Mouse (Mus musculus) megakaryocyte progenitor cell, adult 5-6 weeks (primary cell): ENCODE measurements at regions not wholly inside any gene's neighbourhood (a gene's known extent, or its start where the extent isn't known, plus 50 kb on each side); places are given as distances from the start of the nearest gene placed in this dataset.

Experiments
- ATAC-seq: replicated peaks from 2 replicates; pipeline ENCODE4 v1.8.0; 2016; ENCODE audit warnings: mild to moderate bottlenecking, moderate TSS enrichment, inconsistent platforms; ENCODE audit not compliant: poor library complexity

GRCm38 (mm10) chr13:28662316-28662752 is 291.2 kb downstream of the Sox4 start:
- ATAC-seq: no peak; the same call in 1 of the 2 replicates

- peak; percentile 56 for ATAC-seq
Measured at GRCm38 (mm10) chr13:28660151-28660550, 293.4 kb downstream of the Sox4 start.

GRCm38 (mm10) chr13:28658652-28659051 is 294.9 kb downstream of the Sox4 start:
- no peak for ATAC-seq

- no peak for ATAC-seq
Measured at GRCm38 (mm10) chr13:28654883-28655282, 298.6 kb downstream of the Sox4 start.

- ATAC-seq: no peak
Measured at GRCm38 (mm10) chr13:28653362-28653761, 300.2 kb downstream of the Sox4 start.

DNA sequence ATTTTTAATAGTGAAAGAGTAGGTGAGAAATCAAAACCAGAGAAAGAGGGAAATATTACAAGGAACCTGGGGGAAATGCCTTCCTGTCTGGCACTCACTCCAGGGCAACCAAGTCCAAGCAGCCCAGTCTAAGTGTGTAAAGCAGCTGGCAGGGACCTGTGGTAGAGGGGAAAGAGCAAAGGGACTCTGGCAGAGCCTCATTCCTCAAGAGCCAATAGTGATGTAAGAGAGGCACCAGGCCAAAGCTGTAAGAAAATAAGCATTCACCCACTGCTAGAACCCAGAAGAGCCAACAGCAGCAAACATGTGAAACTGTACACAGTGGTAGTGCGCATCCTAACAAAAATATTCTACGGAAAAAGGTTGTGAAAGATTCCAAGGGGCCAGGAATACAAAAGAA is 301.7 kb downstream of the Sox4 start:
- no peak for ATAC-seq

DNA sequence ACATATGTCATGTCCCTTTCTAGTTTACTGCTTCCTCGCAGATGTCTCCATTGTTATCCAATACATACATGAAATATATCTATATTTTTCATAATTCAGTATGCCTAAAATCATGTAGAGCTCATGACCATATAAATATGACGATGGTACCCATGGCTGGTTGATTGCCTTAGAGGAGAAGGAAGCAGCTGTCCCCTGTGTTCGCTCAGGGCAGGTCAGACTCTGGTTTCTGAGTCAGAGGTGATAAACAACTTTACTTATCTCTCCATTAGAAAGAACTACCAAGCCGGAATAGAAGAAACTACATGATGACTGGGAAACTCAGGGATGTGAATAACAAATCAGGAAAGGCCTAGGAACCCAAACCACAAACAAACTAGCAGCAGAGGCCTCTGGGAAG is 307.6 kb downstream of the Sox4 start:
- ATAC-seq: no peak

GRCm38 (mm10) chr13:28644846-28645574 is 308.5 kb downstream of the Sox4 start:
- no peak for ATAC-seq

DNA sequence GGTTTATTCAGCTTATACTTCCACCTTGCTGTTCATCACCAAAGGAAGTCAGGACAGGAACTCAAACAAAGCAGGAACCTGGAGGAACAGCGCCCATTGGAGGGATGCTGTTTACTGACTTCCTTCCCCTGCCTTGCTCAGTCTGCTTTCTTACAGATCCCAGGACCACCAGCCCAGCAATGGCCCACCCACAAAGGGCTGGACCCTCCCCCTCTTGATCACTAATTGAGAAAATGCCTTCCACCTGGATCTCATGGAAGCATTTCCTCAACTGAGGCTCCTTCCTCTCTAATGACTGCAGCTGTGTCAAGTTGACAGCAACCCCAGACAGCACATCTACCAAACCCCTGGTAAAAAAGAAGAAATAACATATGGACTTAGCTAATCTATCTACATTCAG is 312.7 kb downstream of the Sox4 start:
- no peak for ATAC-seq

DNA sequence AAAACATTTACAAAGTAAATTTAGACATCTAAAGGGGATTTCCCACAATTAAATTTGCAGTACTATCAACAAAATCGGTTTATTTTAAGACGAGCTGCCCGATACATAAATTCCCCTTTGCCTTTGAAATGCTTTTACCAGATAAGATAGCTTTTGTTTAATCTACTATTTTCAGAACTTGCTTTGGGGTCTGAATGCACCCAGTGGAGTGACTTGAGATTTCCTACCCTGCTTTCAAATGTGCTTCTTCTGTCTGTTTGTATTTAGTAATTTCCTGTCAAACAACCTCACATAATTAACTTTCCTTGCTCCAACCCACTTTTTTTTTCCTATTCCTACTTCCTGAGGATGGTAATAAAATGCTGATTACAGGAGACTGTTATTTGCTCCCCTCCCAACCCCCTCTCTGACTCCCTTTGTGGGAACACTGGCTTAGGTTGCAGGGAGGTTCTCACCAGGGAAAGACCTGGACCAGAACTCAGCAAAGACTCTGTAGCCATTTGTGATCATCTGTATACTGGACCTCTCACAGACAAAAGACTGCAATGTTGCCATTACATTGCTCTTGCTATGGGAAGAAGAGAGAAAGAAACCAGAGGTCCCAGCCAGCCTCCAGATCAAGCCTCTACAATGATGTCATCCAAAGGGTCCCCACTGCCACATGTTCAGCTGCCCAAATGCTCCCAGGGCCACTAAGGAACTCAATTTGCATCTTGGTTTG is 318.1 kb downstream of the Sox4 start:
- peak; percentile 44 for ATAC-seq

DNA sequence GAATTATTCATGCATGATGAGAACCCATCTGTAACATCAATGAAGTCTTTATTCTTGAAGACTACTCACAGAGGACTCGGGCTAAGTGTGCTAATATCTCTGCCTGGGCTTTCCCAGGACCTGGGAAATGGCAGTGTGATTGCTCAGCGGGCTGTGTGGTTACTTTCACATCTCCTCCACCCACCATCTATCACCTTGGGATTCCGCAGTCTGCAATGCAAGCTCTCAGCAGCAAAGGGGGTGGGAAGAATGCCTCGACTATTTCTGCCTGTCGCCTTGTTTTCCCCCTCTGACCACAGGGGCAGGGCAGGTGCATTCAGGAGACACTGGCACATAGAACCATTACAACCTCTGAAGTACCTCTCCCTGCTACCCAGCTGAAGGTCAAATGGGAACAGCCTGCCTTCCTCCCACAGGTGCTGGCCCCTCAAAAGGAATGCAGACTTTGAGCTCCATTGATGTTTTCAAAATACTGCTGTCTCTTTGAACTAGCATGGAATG is 319.9 kb downstream of the Sox4 start:
- ATAC-seq: no peak

- ATAC-seq: no peak
Measured at GRCm38 (mm10) chr13:28629431-28630331, 323.8 kb downstream of the Sox4 start.

DNA sequence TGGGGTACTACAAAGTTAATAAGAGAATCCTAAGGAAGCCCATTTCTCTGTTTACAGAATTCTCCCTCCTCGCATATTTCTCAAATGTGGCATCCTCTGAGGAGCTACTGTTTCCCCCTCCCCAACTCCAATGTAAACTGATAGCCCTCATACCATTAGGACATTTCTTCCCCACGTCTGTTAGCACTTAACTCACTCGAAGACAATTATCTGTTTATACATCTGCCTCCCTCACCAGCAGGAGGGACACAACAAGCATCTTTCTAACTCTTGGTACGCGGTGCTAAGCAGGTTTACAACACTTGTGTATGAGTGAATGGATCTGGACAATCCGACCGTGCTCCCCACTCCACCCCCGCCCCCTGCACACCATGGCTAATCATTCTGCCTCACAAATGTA is 324.8 kb downstream of the Sox4 start:
- ATAC-seq: no peak

- ATAC-seq: no peak
Measured at GRCm38 (mm10) chr13:28618961-28619360, 334.6 kb downstream of the Sox4 start.

- ATAC-seq: peak; percentile 81
Measured at GRCm38 (mm10) chr13:28617503-28617902, 336.0 kb downstream of the Sox4 start.

DNA sequence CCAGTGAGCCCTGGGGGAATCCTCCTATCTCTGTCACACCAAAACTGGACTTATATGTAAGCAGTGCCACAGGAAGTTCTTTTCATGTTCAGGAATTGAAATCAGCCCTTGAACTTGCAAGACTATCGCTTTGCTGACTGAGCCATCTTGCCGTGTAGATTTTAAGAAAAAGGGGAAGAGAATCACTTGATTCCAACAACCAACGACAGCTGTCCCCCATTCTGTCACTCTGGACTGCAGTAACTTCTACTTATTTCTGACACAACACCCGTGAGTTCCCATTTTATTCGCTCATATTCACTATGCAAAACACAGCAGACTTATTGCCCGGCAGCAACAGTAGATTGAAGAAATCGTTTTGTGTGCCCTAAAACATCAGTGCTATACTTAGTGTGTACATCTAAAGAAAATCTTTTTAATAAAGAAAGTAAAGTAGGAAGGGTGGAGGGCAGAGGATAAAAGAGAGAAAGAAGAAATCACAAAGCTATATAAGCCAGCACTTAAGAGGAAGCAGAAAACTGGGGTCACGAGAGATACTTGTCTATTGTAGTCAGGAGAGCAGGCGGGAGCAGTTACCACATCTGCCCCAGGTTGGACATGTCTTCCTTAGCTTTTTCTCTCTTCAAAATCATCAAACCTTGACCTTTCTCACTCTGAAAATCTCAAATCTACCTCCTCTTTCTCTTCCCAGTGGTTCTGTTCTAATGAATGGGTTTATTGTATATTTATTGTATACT is 336.7 kb downstream of the Sox4 start:
- ATAC-seq: peak; percentile 82

GRCm38 (mm10) chr13:28607551-28608114 is 345.9 kb downstream of the Sox4 start:
- no peak for ATAC-seq

GRCm38 (mm10) chr13:28606651-28607050 is 346.9 kb downstream of the Sox4 start:
- ATAC-seq: peak; percentile 77

DNA sequence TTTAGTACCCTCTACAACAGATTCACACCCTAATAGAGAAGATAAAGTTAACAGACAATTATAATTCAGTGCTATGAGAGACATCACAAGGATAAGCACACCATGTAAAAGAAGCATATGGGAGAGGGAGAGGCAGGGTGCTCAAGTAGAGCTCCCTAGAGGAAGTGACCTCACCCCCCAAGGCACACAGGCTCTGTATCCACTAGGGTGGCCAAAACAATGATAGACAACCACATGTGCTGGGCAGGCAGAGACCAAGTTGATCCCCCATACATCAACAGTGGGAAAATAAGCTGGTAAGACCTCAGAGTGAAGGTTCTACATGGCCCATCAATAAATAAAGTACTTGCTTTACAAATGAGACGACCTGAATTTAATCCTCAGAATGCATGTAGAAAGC is 347.7 kb downstream of the Sox4 start:
- ATAC-seq: no peak

- no peak for ATAC-seq
Measured at GRCm38 (mm10) chr13:28604016-28604415, 346.7 kb downstream of the Gm11361 start.
